17 mouse cellular contexts compared by ENCODE assay signal in the genomic region with DNA sequence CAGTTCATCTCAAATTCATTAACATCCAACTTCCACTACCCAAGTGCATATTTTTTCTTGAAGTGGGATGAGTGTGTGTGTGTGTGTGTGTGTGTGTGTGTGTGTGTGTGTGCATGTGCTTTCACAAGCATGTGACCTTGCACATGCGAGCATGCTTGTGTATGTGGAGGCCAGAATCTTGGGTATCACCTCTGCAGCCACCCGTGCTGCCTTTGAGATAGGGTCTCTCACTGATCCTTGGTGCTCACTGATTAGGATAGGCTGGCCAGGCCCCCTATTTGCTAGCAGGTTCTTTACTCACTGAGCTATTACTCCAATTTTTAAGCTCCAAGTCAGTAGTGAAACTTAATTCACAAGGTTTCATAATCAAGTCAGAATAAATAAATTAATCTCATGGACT. TPM values are rescaled to one million over a fixed set of nuclear protein-coding genes. Genes with fewer than 3 reads are reported as not detected.
"Had no signal": no experiment of that assay in that cellular context is flagged by ENCODE, and none has a peak within 500 bp of the region (broad histone marks: within the 10 kb centered on the region; RNA-seq: fewer than 3 reads in every experiment).

No protein-coding gene starts in this region.

- H3K4me2 ChIP-seq: limb, embryonic 12.5 days; lung, embryonic 15.5 days; midbrain, embryonic 13.5 days; neural tube, embryonic 15.5 days had no signal

- H3K9ac ChIP-seq: limb, embryonic 12.5 days; lung, embryonic 15.5 days; midbrain, embryonic 13.5 days; neural tube, embryonic 15.5 days had no signal

- H3K4me1 ChIP-seq: limb, embryonic 12.5 days; lung, embryonic 15.5 days had no signal

- H3K36me3 ChIP-seq: limb, embryonic 12.5 days; lung, embryonic 15.5 days; midbrain, embryonic 13.5 days; neural tube, embryonic 15.5 days had no signal

- DNase-seq: kidney, adult 2 months; kidney, postnatal 10 days; kidney, postnatal 4 days; lung, postnatal 14 days; thymus, postnatal 25 days had no signal

- H3K4me3 ChIP-seq: layer of hippocampus, adult 2 months; limb, embryonic 12.5 days; lung, embryonic 15.5 days; midbrain, embryonic 13.5 days; myocyte; neural tube, embryonic 15.5 days had no signal

- H3K27ac ChIP-seq: layer of hippocampus, adult 2 months; limb, embryonic 12.5 days; lung, embryonic 15.5 days; macrophage; midbrain, embryonic 13.5 days; neural tube, embryonic 15.5 days; stomach, postnatal 0 days had no signal

- H3K27me3 ChIP-seq: limb, embryonic 12.5 days; lung, embryonic 15.5 days; midbrain, embryonic 13.5 days; neural tube, embryonic 15.5 days had no signal

- H3K9me3 ChIP-seq: limb, embryonic 12.5 days; lung, embryonic 15.5 days; midbrain, embryonic 13.5 days; neural tube, embryonic 15.5 days had no signal

- ATAC-seq: intestine, embryonic 16.5 days; midbrain, embryonic 13.5 days had no signal

RNA-seq across cellular contexts. Expression of gene Gm21985, which starts 6.8 kb away (rescaled TPM):
- total RNA-seq: liver, adult 2 months had no signal
- polyA plus RNA-seq: intestine, embryonic 16.5 days; kidney, adult 2 months; limb, embryonic 12.5 days; liver, adult 2 months; lung, embryonic 15.5 days; midbrain, embryonic 13.5 days; myocyte; neural tube, embryonic 11.5 days; neural tube, embryonic 15.5 days; stomach, postnatal 0 days had no signal

RNA-seq across cellular contexts. Expression of gene Nutm1, which starts 13.8 kb away (rescaled TPM):
- total RNA-seq: layer of hippocampus, adult 2 months; layer of hippocampus, postnatal 10 days; liver, adult 2 months had no signal
- polyA plus RNA-seq: liver, adult 2 months; lung, embryonic 15.5 days; macrophage; midbrain, embryonic 13.5 days; myocyte; neural tube, embryonic 11.5 days; neural tube, embryonic 15.5 days had no signal
